Mouse (Mus musculus): ENCODE data around the gene Nxnl1. TPM values are rescaled to one million over a fixed set of nuclear protein-coding genes. Genes with fewer than 3 reads are reported as not detected.
A peak's percentile ranks its signal among the peaks of the same experiment; 100 is the strongest.

Gene Nxnl1
- total and polyA plus RNA-seq, 3 experiments: not detected

DNA sequence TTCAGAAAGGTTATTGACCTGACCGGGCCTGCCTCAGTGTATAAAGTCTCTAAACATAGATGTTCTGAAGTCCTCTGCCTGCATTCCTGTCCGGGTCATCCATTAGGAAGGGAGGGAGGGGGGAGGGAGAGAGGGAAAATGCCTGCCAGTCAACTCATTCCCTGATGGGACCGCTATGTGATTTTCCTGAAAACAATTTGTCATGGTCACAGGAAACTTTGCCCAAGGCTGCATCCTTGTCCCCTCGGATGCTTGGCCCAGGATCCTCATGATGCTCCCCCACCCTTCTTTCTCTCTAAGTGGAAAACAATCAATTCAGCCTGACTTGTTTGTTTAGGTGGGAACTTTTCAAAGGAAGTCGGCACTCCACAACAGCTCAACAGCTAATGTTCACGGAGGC, 49.6 kb downstream of the Nxnl1 start:
- ATAC-seq (ENCODE audit: extremely low read depth, insufficient number of reproducible peaks, low FRiP score, poor library complexity, severe bottlenecking): no peak
- DNase-seq (ENCODE audit: low spot score): no peak
- no peak for TF ChIP-seq GATA1 (IDR thresholded peaks at IDR 0.05; ENCODE audit: borderline replicate concordance, low read length)
- TF ChIP-seq POLR2AphosphoS5 (IDR thresholded peaks at IDR 0.05; ENCODE audit: insufficient replicate concordance, low read depth, low read length): no peak
- TF ChIP-seq CTCF (IDR thresholded peaks at IDR 0.05; ENCODE audit: low read depth, low read length): no peak
- no peak for TF ChIP-seq GATA2 (IDR thresholded peaks at IDR 0.05; ENCODE audit: borderline replicate concordance, low read depth, low read length)
- no peak for TF ChIP-seq TAL1 (conservative IDR thresholded peaks at IDR 0.05; ENCODE audit: low read depth, low read length)
- H3K27me3 ChIP-seq (ENCODE audit: insufficient read depth, low read length): peaks cover 32% of the 10 kb centered on the region
- H3K4me1 ChIP-seq (ENCODE audit: insufficient read depth, low read depth, low read length): peaks cover 18% of the 10 kb centered on the region
- H3K36me3 ChIP-seq (replicated peaks): no peaks in the 10 kb centered on the region
- no peak overlapping the region for H3K4me3 ChIP-seq (ENCODE audit: low read depth, low read length)
- no peaks in the 10 kb centered on the region for H3K9me3 ChIP-seq (replicated peaks)

DNA sequence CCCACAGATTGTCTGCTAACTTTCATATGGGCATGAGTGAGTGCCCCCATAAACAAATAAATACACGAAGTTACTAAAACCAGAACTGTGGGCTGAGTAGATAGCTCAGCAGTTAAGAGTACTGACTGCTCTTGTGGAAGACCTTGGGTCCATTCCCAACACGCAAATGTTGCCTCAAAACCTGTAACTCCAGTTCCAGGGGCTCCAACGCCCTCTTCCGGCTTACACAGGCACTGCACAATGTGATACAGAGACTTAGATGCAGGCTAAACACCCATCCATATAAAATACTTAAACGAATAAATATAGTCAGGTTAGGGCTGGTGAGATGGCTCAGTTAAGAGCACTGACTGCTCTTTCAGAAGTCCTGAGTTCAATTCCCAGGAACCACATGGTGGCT, 51.4 kb downstream of the Nxnl1 start:
- peaks cover 35% of the 10 kb centered on the region for H3K27me3 ChIP-seq (ENCODE audit: insufficient read depth, low read length)
- no peak overlapping the region for H3K4me3 ChIP-seq (ENCODE audit: low read depth, low read length)
- H3K9me3 ChIP-seq (replicated peaks): no peaks in the 10 kb centered on the region
- TF ChIP-seq TAL1 (conservative IDR thresholded peaks at IDR 0.05; ENCODE audit: low read depth, low read length) (no peak), CTCF (IDR thresholded peaks at IDR 0.05; ENCODE audit: low read depth, low read length) (no peak), GATA2 (IDR thresholded peaks at IDR 0.05; ENCODE audit: borderline replicate concordance, low read depth, low read length) (no peak), POLR2AphosphoS5 (IDR thresholded peaks at IDR 0.05; ENCODE audit: insufficient replicate concordance, low read depth, low read length) (no peak), GATA1 (IDR thresholded peaks at IDR 0.05; ENCODE audit: borderline replicate concordance, low read length) (no peak)
- ATAC-seq (ENCODE audit: extremely low read depth, insufficient number of reproducible peaks, low FRiP score, poor library complexity, severe bottlenecking) (no peak), DNase-seq (ENCODE audit: low spot score) (no peak)
- H3K4me1 ChIP-seq (ENCODE audit: insufficient read depth, low read depth, low read length): peaks cover 17% of the 10 kb centered on the region
- H3K36me3 ChIP-seq (replicated peaks): no peaks in the 10 kb centered on the region

DNA sequence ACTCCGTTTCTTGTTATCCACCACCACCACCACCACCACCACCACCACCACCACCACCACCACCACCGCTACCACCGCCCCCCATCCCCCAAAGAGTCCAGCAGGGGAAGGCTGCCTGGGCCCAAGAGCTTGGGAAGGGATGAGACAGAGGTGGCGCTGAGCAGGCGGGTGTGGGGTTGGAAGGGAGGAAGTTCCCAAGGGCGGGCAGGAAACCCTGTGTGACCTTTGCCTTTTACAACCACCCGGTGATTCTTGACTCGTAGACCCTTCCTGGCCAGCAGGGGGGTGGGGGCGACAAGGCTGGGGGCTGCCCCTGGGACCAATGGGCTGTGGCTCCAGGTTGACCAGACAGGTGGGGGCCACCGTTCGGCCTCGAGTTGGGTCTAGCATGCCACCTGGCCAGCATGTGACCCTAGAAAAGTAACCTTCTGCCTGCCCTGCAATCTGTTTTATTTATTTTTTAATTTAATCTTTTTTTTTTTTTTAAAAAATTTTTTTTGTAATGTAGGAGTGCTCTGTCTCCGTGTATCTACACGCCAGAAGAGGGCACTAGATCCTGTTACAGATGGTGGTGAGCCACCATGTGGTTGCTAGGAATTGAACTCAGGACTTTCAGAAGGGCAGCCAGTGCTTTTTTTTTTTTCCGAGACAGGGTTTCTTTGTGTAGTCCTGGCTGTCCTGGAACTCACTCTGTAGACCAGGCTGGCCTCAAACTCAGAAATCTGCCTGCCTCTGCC, 53.2 kb downstream of the Nxnl1 start:
- Histone ChIP-seq H3K36me3 (replicated peaks) (no peaks in the 10 kb centered on the region), H3K9me3 (replicated peaks) (no peaks in the 10 kb centered on the region), H3K4me1 (ENCODE audit: insufficient read depth, low read depth, low read length) (peaks cover 17% of the 10 kb centered on the region), H3K27me3 (ENCODE audit: insufficient read depth, low read length) (peaks cover 44% of the 10 kb centered on the region), H3K4me3 (ENCODE audit: low read depth, low read length) (no peak overlapping the region)
- no peak for ATAC-seq (ENCODE audit: extremely low read depth, insufficient number of reproducible peaks, low FRiP score, poor library complexity, severe bottlenecking)
- DNase-seq (ENCODE audit: low spot score): no peak
- TF ChIP-seq GATA2 (IDR thresholded peaks at IDR 0.05; ENCODE audit: borderline replicate concordance, low read depth, low read length) (no peak), TAL1 (conservative IDR thresholded peaks at IDR 0.05; ENCODE audit: low read depth, low read length) (no peak), POLR2AphosphoS5 (IDR thresholded peaks at IDR 0.05; ENCODE audit: insufficient replicate concordance, low read depth, low read length) (no peak), CTCF (IDR thresholded peaks at IDR 0.05; ENCODE audit: low read depth, low read length) (no peak), GATA1 (IDR thresholded peaks at IDR 0.05; ENCODE audit: borderline replicate concordance, low read length) (no peak)

DNA sequence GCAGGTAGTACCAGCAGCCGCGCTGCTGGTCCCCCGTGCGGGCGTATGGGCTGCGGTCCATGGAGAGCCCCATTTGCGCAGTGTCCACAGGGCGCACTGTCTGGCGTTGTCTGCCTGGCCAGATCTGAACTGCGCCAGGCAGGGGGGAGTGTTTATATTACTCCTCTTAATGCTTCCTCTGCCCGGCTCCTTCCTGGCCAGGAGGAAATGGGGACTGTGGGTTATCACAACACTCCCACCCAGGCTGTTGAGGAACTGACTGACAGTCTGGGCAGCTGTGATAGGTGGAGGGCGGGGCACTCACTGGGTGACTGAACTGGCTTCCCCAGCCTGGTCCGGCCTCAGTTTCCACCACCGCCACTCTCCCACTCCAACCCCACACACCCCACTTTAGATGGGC, 54.8 kb downstream of the Nxnl1 start, which contains the start of gene Plvap:
Gene Plvap, minus strand, starts transcription at position 109 of the 400 bp plus-strand sequence.
- ATAC-seq (ENCODE audit: extremely low read depth, insufficient number of reproducible peaks, low FRiP score, poor library complexity, severe bottlenecking) (peak; percentile 15; the same call in 1 of the 2 replicates), DNase-seq (ENCODE audit: low spot score) (no peak)
- no peaks in the 10 kb centered on the region for H3K36me3 ChIP-seq (replicated peaks)
- peaks cover 51% of the 10 kb centered on the region for H3K27me3 ChIP-seq (ENCODE audit: insufficient read depth, low read length)
- no peaks in the 10 kb centered on the region for H3K9me3 ChIP-seq (replicated peaks)
- TF ChIP-seq POLR2AphosphoS5 (IDR thresholded peaks at IDR 0.05; ENCODE audit: insufficient replicate concordance, low read depth, low read length) (no peak), GATA2 (IDR thresholded peaks at IDR 0.05; ENCODE audit: borderline replicate concordance, low read depth, low read length) (no peak), GATA1 (IDR thresholded peaks at IDR 0.05; ENCODE audit: borderline replicate concordance, low read length) (no peak), TAL1 (conservative IDR thresholded peaks at IDR 0.05; ENCODE audit: low read depth, low read length) (no peak), CTCF (IDR thresholded peaks at IDR 0.05; ENCODE audit: low read depth, low read length) (no peak)
- H3K4me1 ChIP-seq (ENCODE audit: insufficient read depth, low read depth, low read length): peaks cover 17% of the 10 kb centered on the region
- no peak within 1 kb of the TSS; the same call in 1 of the 2 replicates for H3K4me3 ChIP-seq (ENCODE audit: low read depth, low read length)

Other genes with a start within 250 kb of the Nxnl1 start
Only the 20 nearest of the 25 such genes appear.
- 5.9 and 16.2 TPM in 2 replicates for gene Ankle1, start 160.6 kb downstream of the Nxnl1 start, total RNA-seq (2014; fragmentation: Nextera tagmentation)
- 9.8 and 12.1 TPM in 2 replicates for gene Ankle1, start 160.6 kb downstream of the Nxnl1 start, total RNA-seq (2017)
- gene Ankle1, start 160.6 kb downstream of the Nxnl1 start, polyA plus RNA-seq (2012): 13.7 and 15.1 TPM in 2 replicates
- 2.6 and 3.9 TPM in 2 replicates for gene Abhd8, start 102.9 kb downstream of the Nxnl1 start, total RNA-seq (2014; fragmentation: Nextera tagmentation)
- 4.5 and 5.0 TPM in 2 replicates for gene Abhd8, start 102.9 kb downstream of the Nxnl1 start, total RNA-seq (2017)
- 17.0 and 20.9 TPM in 2 replicates for gene Abhd8, start 102.9 kb downstream of the Nxnl1 start, polyA plus RNA-seq (2012)
- gene Mrpl34, start 101.6 kb downstream of the Nxnl1 start, total RNA-seq (2014; fragmentation: Nextera tagmentation): 42.0 and 65.5 TPM in 2 replicates
- gene Mrpl34, start 101.6 kb downstream of the Nxnl1 start, total RNA-seq (2017): 68.2 and 74.9 TPM in 2 replicates
- 149 and 161 TPM in 2 replicates for gene Mrpl34, start 101.6 kb downstream of the Nxnl1 start, polyA plus RNA-seq (2012)
- 51.9 and 56.2 TPM in 2 replicates for gene Dda1, start 97.4 kb downstream of the Nxnl1 start, total RNA-seq (2014; fragmentation: Nextera tagmentation)
- 16.2 and 19.6 TPM in 2 replicates for gene Dda1, start 97.4 kb downstream of the Nxnl1 start, total RNA-seq (2017)
- 209 and 288 TPM in 2 replicates for gene Dda1, start 97.4 kb downstream of the Nxnl1 start, polyA plus RNA-seq (2012)
- gene Ano8, start 80.6 kb downstream of the Nxnl1 start, total RNA-seq (2014; fragmentation: Nextera tagmentation): 0.97 and 1.1 TPM in 2 replicates
- 2.1 and 2.5 TPM in 2 replicates for gene Ano8, start 80.6 kb downstream of the Nxnl1 start, total RNA-seq (2017)
- 1.4 and 1.5 TPM in 2 replicates for gene Ano8, start 80.6 kb downstream of the Nxnl1 start, polyA plus RNA-seq (2012)
- gene Gtpbp3, start 78.5 kb downstream of the Nxnl1 start, total RNA-seq (2014; fragmentation: Nextera tagmentation): 5.8 and 6.4 TPM in 2 replicates
- 14.6 and 18.2 TPM in 2 replicates for gene Gtpbp3, start 78.5 kb downstream of the Nxnl1 start, total RNA-seq (2017)
- 26.1 and 33.3 TPM in 2 replicates for gene Gtpbp3, start 78.5 kb downstream of the Nxnl1 start, polyA plus RNA-seq (2012)
- gene Plvap, start 54.8 kb downstream of the Nxnl1 start, total RNA-seq (2014; fragmentation: Nextera tagmentation): not detected in 2 replicates
- gene Plvap, start 54.8 kb downstream of the Nxnl1 start, total RNA-seq (2017): 0.16 and 0.17 TPM in 2 replicates
- gene Plvap, start 54.8 kb downstream of the Nxnl1 start, polyA plus RNA-seq (2012): 0.88 and 0.90 TPM in 2 replicates
- gene Ccdc194, start 40.9 kb downstream of the Nxnl1 start, total RNA-seq (2014; fragmentation: Nextera tagmentation): not detected in 2 replicates
- gene Ccdc194, start 40.9 kb downstream of the Nxnl1 start, total RNA-seq (2017): 0.22 TPM in 1 of 2 replicates, not detected in the other
- gene Ccdc194, start 40.9 kb downstream of the Nxnl1 start, polyA plus RNA-seq (2012): not detected in 2 replicates
- 6.3 and 8.0 TPM in 2 replicates for gene Bst2, start 29.1 kb downstream of the Nxnl1 start, total RNA-seq (2014; fragmentation: Nextera tagmentation)
- gene Bst2, start 29.1 kb downstream of the Nxnl1 start, total RNA-seq (2017): 6.4 and 7.6 TPM in 2 replicates
- 44.0 and 59.6 TPM in 2 replicates for gene Bst2, start 29.1 kb downstream of the Nxnl1 start, polyA plus RNA-seq (2012)
- gene Mvb12a, start 23.7 kb downstream of the Nxnl1 start, total RNA-seq (2014; fragmentation: Nextera tagmentation): 40.4 and 41.4 TPM in 2 replicates
- gene Mvb12a, start 23.7 kb downstream of the Nxnl1 start, total RNA-seq (2017): 56.2 and 75.9 TPM in 2 replicates
- gene Mvb12a, start 23.7 kb downstream of the Nxnl1 start, polyA plus RNA-seq (2012): 132 and 166 TPM in 2 replicates
- gene Tmem221, start 7.7 kb downstream of the Nxnl1 start, total RNA-seq (2014; fragmentation: Nextera tagmentation): not detected in 2 replicates
- not detected in 2 replicates for gene Tmem221, start 7.7 kb downstream of the Nxnl1 start, total RNA-seq (2017)
- not detected in 2 replicates for gene Tmem221, start 7.7 kb downstream of the Nxnl1 start, polyA plus RNA-seq (2012)
- gene Slc27a1, start 2.3 kb upstream of the Nxnl1 start, total RNA-seq (2014; fragmentation: Nextera tagmentation): not detected in 2 replicates
- 0.12 and 0.33 TPM in 2 replicates for gene Slc27a1, start 2.3 kb upstream of the Nxnl1 start, total RNA-seq (2017)
- not detected in 2 replicates for gene Slc27a1, start 2.3 kb upstream of the Nxnl1 start, polyA plus RNA-seq (2012)
- gene Pgls, start 25.6 kb upstream of the Nxnl1 start, total RNA-seq (2014; fragmentation: Nextera tagmentation): 39.7 and 47.5 TPM in 2 replicates
- gene Pgls, start 25.6 kb upstream of the Nxnl1 start, total RNA-seq (2017): 87.2 and 140 TPM in 2 replicates
- gene Pgls, start 25.6 kb upstream of the Nxnl1 start, polyA plus RNA-seq (2012): 331 and 360 TPM in 2 replicates
- 8.3 and 11.4 TPM in 2 replicates for gene Fam129c, start 31.0 kb upstream of the Nxnl1 start, total RNA-seq (2014; fragmentation: Nextera tagmentation)
- gene Fam129c, start 31.0 kb upstream of the Nxnl1 start, total RNA-seq (2017): 6.6 and 7.0 TPM in 2 replicates
- 8.1 and 10.4 TPM in 2 replicates for gene Fam129c, start 31.0 kb upstream of the Nxnl1 start, polyA plus RNA-seq (2012)
- 35.7 and 38.7 TPM in 2 replicates for gene Colgalt1, start 44.4 kb upstream of the Nxnl1 start, total RNA-seq (2014; fragmentation: Nextera tagmentation)
- 30.5 and 42.4 TPM in 2 replicates for gene Colgalt1, start 44.4 kb upstream of the Nxnl1 start, total RNA-seq (2017)
- 37.6 and 42.6 TPM in 2 replicates for gene Colgalt1, start 44.4 kb upstream of the Nxnl1 start, polyA plus RNA-seq (2012)
- 6.5 and 7.3 TPM in 2 replicates for gene Unc13a, start 105.2 kb upstream of the Nxnl1 start, total RNA-seq (2014; fragmentation: Nextera tagmentation)
- gene Unc13a, start 105.2 kb upstream of the Nxnl1 start, total RNA-seq (2017): 4.1 and 5.2 TPM in 2 replicates
- gene Unc13a, start 105.2 kb upstream of the Nxnl1 start, polyA plus RNA-seq (2012): 3.7 and 4.6 TPM in 2 replicates
- 29.8 and 32.0 TPM in 2 replicates for gene Jak3, start 109.7 kb upstream of the Nxnl1 start, total RNA-seq (2014; fragmentation: Nextera tagmentation)
- gene Jak3, start 109.7 kb upstream of the Nxnl1 start, total RNA-seq (2017): 15.7 and 15.9 TPM in 2 replicates
- 68.8 and 73.6 TPM in 2 replicates for gene Jak3, start 109.7 kb upstream of the Nxnl1 start, polyA plus RNA-seq (2012)
- gene Insl3, start 122.6 kb upstream of the Nxnl1 start, total RNA-seq (2014; fragmentation: Nextera tagmentation): 3.4 and 9.1 TPM in 2 replicates
- 2.7 and 4.6 TPM in 2 replicates for gene Insl3, start 122.6 kb upstream of the Nxnl1 start, total RNA-seq (2017)
- gene Insl3, start 122.6 kb upstream of the Nxnl1 start, polyA plus RNA-seq (2012): 28.6 and 35.3 TPM in 2 replicates
- gene B3gnt3, start 135.2 kb upstream of the Nxnl1 start, total RNA-seq (2014; fragmentation: Nextera tagmentation): not detected in 2 replicates
- 0.05 and 0.06 TPM in 2 replicates for gene B3gnt3, start 135.2 kb upstream of the Nxnl1 start, total RNA-seq (2017)
- not detected in 2 replicates for gene B3gnt3, start 135.2 kb upstream of the Nxnl1 start, polyA plus RNA-seq (2012)
- 2.2 and 27.3 TPM in 2 replicates for gene Fcho1, start 159.1 kb upstream of the Nxnl1 start, total RNA-seq (2014; fragmentation: Nextera tagmentation)
- 7.6 and 7.7 TPM in 2 replicates for gene Fcho1, start 159.1 kb upstream of the Nxnl1 start, total RNA-seq (2017)
- 14.0 and 16.2 TPM in 2 replicates for gene Fcho1, start 159.1 kb upstream of the Nxnl1 start, polyA plus RNA-seq (2012)